Comparison of ENCODE assay signal across 17 mouse cellular contexts in genomic region chr7:65572731-65573130, GRCm38 (mm10). TPM values are rescaled to one million over a fixed set of nuclear protein-coding genes. Genes with fewer than 3 reads are reported as not detected.
DNase-seq lines count a peak whose midpoint lies in the region; ATAC-seq and TF ChIP-seq lines count a peak whose summit lies in the region.
"Had no signal": no experiment of that assay in that cellular context is flagged by ENCODE, and none has a peak within 500 bp of the region (broad histone marks: within the 10 kb centered on the region; RNA-seq: fewer than 3 reads in every experiment).

No protein-coding gene starts in this region.

- DNase-seq in frontal cortex, postnatal 10 days (ENCODE audit: low spot score in 2 of 2): no peak
- DNase-seq in hindbrain, postnatal 0 days (ENCODE audit: low spot score): peak; percentile 50
- peak; percentile 24 for DNase-seq in right cerebral cortex, postnatal 14 days
- DNase-seq in thymus, postnatal 36 days: no peak
- DNase-seq: cerebellum, adult 11-12 months; heart, adult 2 months; kidney, adult 8-10 months; kidney, postnatal 4 days; liver; lung, adult 2 months; lung, postnatal 4 days had no signal

- no peak overlapping the region for H3K27ac ChIP-seq in midbrain, embryonic 15.5 days
- no peak overlapping the region for H3K27ac ChIP-seq in midbrain, embryonic 13.5 days
- no peak overlapping the region for H3K27ac ChIP-seq in hindbrain, postnatal 0 days
- H3K27ac ChIP-seq: embryonic facial prominence, embryonic 15.5 days; heart, adult 2 months; neural tube, embryonic 13.5 days had no signal

- peaks cover 8% of the 10 kb centered on the region; the same call in 1 of the 2 replicates for H3K4me1 ChIP-seq in midbrain, embryonic 15.5 days
- peaks cover 9% of the 10 kb centered on the region for H3K4me1 ChIP-seq in midbrain, embryonic 13.5 days (replicated peaks)
- H3K4me1 ChIP-seq in hindbrain, postnatal 0 days (ENCODE audit: insufficient read depth, low read length): peaks cover 5% of the 10 kb centered on the region; the same call in 1 of the 2 replicates

- no peaks in the 10 kb centered on the region for H3K36me3 ChIP-seq in midbrain, embryonic 15.5 days (replicated peaks)
- no peaks in the 10 kb centered on the region for H3K36me3 ChIP-seq in midbrain, embryonic 13.5 days
- no peaks in the 10 kb centered on the region for H3K36me3 ChIP-seq in hindbrain, postnatal 0 days (ENCODE audit: insufficient read depth, low read length)
- H3K36me3 ChIP-seq: embryonic facial prominence, embryonic 15.5 days; neural tube, embryonic 13.5 days had no signal

- H3K4me3 ChIP-seq in midbrain, embryonic 15.5 days: no peak overlapping the region
- no peak overlapping the region for H3K4me3 ChIP-seq in midbrain, embryonic 13.5 days (replicated peaks)
- no peak overlapping the region for H3K4me3 ChIP-seq in hindbrain, postnatal 0 days (ENCODE audit: low read length)
- H3K4me3 ChIP-seq: embryonic facial prominence, embryonic 15.5 days; heart, adult 2 months; neural tube, embryonic 13.5 days had no signal

- no peak overlapping the region for H3K9ac ChIP-seq in midbrain, embryonic 15.5 days
- H3K9ac ChIP-seq in midbrain, embryonic 13.5 days (replicated peaks): no peak overlapping the region
- H3K9ac ChIP-seq in hindbrain, postnatal 0 days (replicated peaks; ENCODE audit: low read length): no peak overlapping the region
- H3K9ac ChIP-seq: embryonic facial prominence, embryonic 15.5 days; neural tube, embryonic 13.5 days had no signal

- H3K4me2 ChIP-seq in midbrain, embryonic 15.5 days: no peak overlapping the region
- no peak overlapping the region for H3K4me2 ChIP-seq in midbrain, embryonic 13.5 days (replicated peaks)
- H3K4me2 ChIP-seq in hindbrain, postnatal 0 days (ENCODE audit: low read depth, low read length): no peak overlapping the region
- H3K4me2 ChIP-seq: embryonic facial prominence, embryonic 15.5 days; neural tube, embryonic 13.5 days had no signal

- peak; percentile 73; the same call in 1 of the 2 replicates for ATAC-seq in frontal cortex, adult (ENCODE audit: low TSS enrichment)
- ATAC-seq in midbrain, embryonic 15.5 days (replicated peaks): peak; percentile 39; the same call in 1 of the 2 replicates
- no peak for ATAC-seq in midbrain, embryonic 13.5 days
- ATAC-seq in hindbrain, postnatal 0 days: no peak
- ATAC-seq in erythroblast, adult 5-6 weeks (replicated peaks; ENCODE audit: low FRiP score, poor library complexity, severe bottlenecking): no peak

- no peak for TF ChIP-seq CTCF in hindbrain, postnatal 0 days (IDR thresholded peaks at IDR 0.05; ENCODE audit: low read depth)

- no peaks in the 10 kb centered on the region for H3K9me3 ChIP-seq in midbrain, embryonic 15.5 days
- no peaks in the 10 kb centered on the region for H3K9me3 ChIP-seq in midbrain, embryonic 13.5 days
- no peaks in the 10 kb centered on the region for H3K9me3 ChIP-seq in hindbrain, postnatal 0 days (ENCODE audit: low read length)
- H3K9me3 ChIP-seq: embryonic facial prominence, embryonic 15.5 days; neural tube, embryonic 13.5 days had no signal

- no peaks in the 10 kb centered on the region for H3K27me3 ChIP-seq in midbrain, embryonic 15.5 days (replicated peaks)
- H3K27me3 ChIP-seq in midbrain, embryonic 13.5 days: no peaks in the 10 kb centered on the region
- H3K27me3 ChIP-seq in hindbrain, postnatal 0 days (ENCODE audit: insufficient read depth, low read length): no peaks in the 10 kb centered on the region
- H3K27me3 ChIP-seq: embryonic facial prominence, embryonic 15.5 days; neural tube, embryonic 13.5 days had no signal

- 48% methylated on average over 5 of the region's 5 CpGs for WGBS in midbrain, embryonic 15.5 days
- WGBS in midbrain, embryonic 13.5 days: 59% methylated on average over 5 of the region's 5 CpGs
- 29% methylated on average over 5 of the region's 5 CpGs for WGBS in hindbrain, postnatal 0 days

RNA-seq across cellular contexts. Expression of gene Tjp1, which starts 45.1 kb away (rescaled TPM):
- 31.3 and 33.9 TPM in 2 replicates for polyA plus RNA-seq in midbrain, embryonic 15.5 days (2015; fragmentation: Nextera tagmentation; extraction: Ambion mirVana)
- polyA plus RNA-seq in midbrain, embryonic 13.5 days (2015; fragmentation: Nextera tagmentation; extraction: Ambion mirVana): 22.3 and 26.9 TPM in 2 replicates
- total RNA-seq in hindbrain, postnatal 0 days (2014; rRNA removed): 46.2 and 69.5 TPM in 2 replicates
- polyA plus RNA-seq in hindbrain, postnatal 0 days (2015; fragmentation: Nextera tagmentation; extraction: Ambion mirVana): 20.2 and 24.2 TPM in 2 replicates
- 1.7 and 2.3 TPM in 2 replicates for total RNA-seq in erythroblast, adult 5-6 weeks (2015; ENCODE audit: low replicate concordance)
- total RNA-seq in erythroblast, adult 5-6 weeks (2017; ENCODE audit: low replicate concordance): 3.6 and 26.8 TPM in 2 replicates

Comparison
In these comparisons a context has a peak if more than half of its experiments do, and no peak if none do; other contexts are left out.
1. ATAC-seq: peak in frontal cortex, adult (single experiment) and midbrain, embryonic 15.5 days (single experiment); none in midbrain, embryonic 13.5 days (single experiment), hindbrain, postnatal 0 days (single experiment) and erythroblast, adult 5-6 weeks (single experiment).
2. DNase-seq: peak in hindbrain, postnatal 0 days (single experiment) and right cerebral cortex, postnatal 14 days (single experiment); none in frontal cortex, postnatal 10 days (0 of 2) and thymus, postnatal 36 days (0 of 2).